Mouse (Mus musculus) ES-Bruce4 (cell line): ENCODE measurements at regions not wholly inside any gene's neighbourhood (a gene's known extent, or its start where the extent isn't known, plus 50 kb on each side); places are given as distances from the start of the nearest gene placed in this dataset.
A peak's percentile ranks its signal among the peaks of the same experiment; 100 is the strongest.

Source experiments
- H3K27ac ChIP-seq: 2 replicates; pipeline ENCODE4 v1.5.1; 2012; ENCODE audit warnings: low read length, inconsistent platforms; ENCODE audit not compliant: insufficient read depth
- H3K27me3 ChIP-seq: 2 replicates; pipeline ENCODE4 v1.6.1; 2012; ENCODE audit warnings: mild to moderate bottlenecking, low read length, inconsistent platforms; ENCODE audit not compliant: control insufficient read depth, poor library complexity, insufficient read depth, severe bottlenecking
- H3K36me3 ChIP-seq: 2 replicates; pipeline ENCODE4 v1.6.1; 2012; ENCODE audit warnings: inconsistent platforms, mild to moderate bottlenecking, low read length, moderate library complexity; ENCODE audit not compliant: control insufficient read depth, poor library complexity, insufficient read depth, severe bottlenecking
- H3K4me1 ChIP-seq: one replicate; pipeline ENCODE4 v1.8.1; 2011; ENCODE audit warnings: low read length; ENCODE audit not compliant: control insufficient read depth, insufficient read depth
- H3K4me3 ChIP-seq: 2 replicates; pipeline ENCODE4 v1.5.1; 2011; ENCODE audit warnings: low read depth, mild to moderate bottlenecking, low read length
- H3K9ac ChIP-seq: 2 replicates; pipeline ENCODE4 v1.6.1; 2012; ENCODE audit warnings: low read depth, mild to moderate bottlenecking, inconsistent platforms; ENCODE audit not compliant: poor library complexity, severe bottlenecking
- H3K9me3 ChIP-seq: replicated peaks from 2 replicates; pipeline ENCODE4 v1.6.1; 2012; ENCODE audit warnings: mild to moderate bottlenecking, low read length, inconsistent platforms; ENCODE audit not compliant: control insufficient read depth, poor library complexity, insufficient read depth, severe bottlenecking
- CTCF ChIP-seq: IDR thresholded peaks from one replicate; pipeline ENCODE4 v1.8.1; 2011; ENCODE audit warnings: low read depth, low read length
- EP300 ChIP-seq: IDR thresholded peaks from 2 replicates; pipeline ENCODE4 v1.6.1; 2011; ENCODE audit warnings: low read depth, low read length; ENCODE audit not compliant: insufficient read depth
- POLR2A ChIP-seq: IDR thresholded peaks from one replicate; pipeline ENCODE4 v1.8.1; 2011; ENCODE audit warnings: low read length; ENCODE audit not compliant: insufficient read depth

GRCm38 (mm10) chr16:21274012-21274528 lies 69.5 kb downstream of the Ephb3 start:
- H3K27ac ChIP-seq, result 0 out of 2 replicates have a peak overlapping the region, but pooled peaks have one; percentile 12
- no peaks in the 10 kb centered on the region for H3K36me3 ChIP-seq
- TF ChIP-seq EP300 (peak; percentile 90), POLR2A (no peak)
- no peaks in the 10 kb centered on the region for H3K27me3 ChIP-seq
- no peaks in the 10 kb centered on the region for H3K9me3 ChIP-seq
- peaks cover 3% of the 10 kb centered on the region for H3K4me1 ChIP-seq
- no peak overlapping the region for H3K4me3 ChIP-seq
- H3K9ac ChIP-seq, result no peak overlapping the region

- Histone ChIP-seq H3K36me3 (no peaks in the 10 kb centered on the region), H3K9ac (no peak overlapping the region), H3K27ac (no peak overlapping the region), H3K9me3 (no peaks in the 10 kb centered on the region), H3K4me3 (no peak overlapping the region), H3K27me3 (no peaks in the 10 kb centered on the region), H3K4me1 (peaks cover 3% of the 10 kb centered on the region)
- no peak for TF ChIP-seq CTCF
Observed at GRCm38 (mm10) chr16:21277789-21278342, 73.3 kb downstream of the Ephb3 start.

DNA sequence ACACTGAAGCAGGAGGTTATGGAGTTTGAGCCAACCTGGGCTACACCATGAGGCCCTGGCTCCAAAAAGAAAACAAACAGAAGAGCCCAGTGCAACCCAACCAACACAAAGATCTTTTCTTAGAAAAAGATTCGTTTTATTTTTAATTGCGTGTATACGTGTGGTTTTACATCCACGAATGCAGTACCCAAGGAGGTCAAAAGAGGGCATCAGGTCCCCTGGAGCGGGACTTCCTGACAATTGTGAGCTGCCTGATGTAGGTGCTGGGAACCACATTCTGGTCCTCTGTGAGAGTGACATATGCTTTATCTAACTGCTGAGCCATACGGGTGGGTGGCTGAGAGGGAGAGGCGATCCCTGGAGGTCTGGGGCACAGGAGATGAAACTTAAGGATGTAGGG lies 73.8 kb downstream of the Ephb3 start:
- no peak for TF ChIP-seq POLR2A
- no peak for TF ChIP-seq EP300
- no peak for TF ChIP-seq CTCF
- no peaks in the 10 kb centered on the region for H3K27me3 ChIP-seq
- H3K9me3 ChIP-seq, result no peaks in the 10 kb centered on the region
- H3K27ac ChIP-seq, result no peak overlapping the region
- H3K9ac ChIP-seq, result no peak overlapping the region
- H3K36me3 ChIP-seq, result no peaks in the 10 kb centered on the region
- H3K4me3 ChIP-seq, result no peak overlapping the region
- peaks cover 3% of the 10 kb centered on the region for H3K4me1 ChIP-seq

GRCm38 (mm10) chr16:21280200-21280627 lies 75.7 kb downstream of the Ephb3 start:
- H3K27ac ChIP-seq, result no peak overlapping the region
- no peaks in the 10 kb centered on the region for H3K9me3 ChIP-seq
- no peaks in the 10 kb centered on the region for H3K36me3 ChIP-seq
- H3K4me3 ChIP-seq, result no peak overlapping the region
- no peaks in the 10 kb centered on the region for H3K27me3 ChIP-seq
- H3K9ac ChIP-seq, result no peak overlapping the region
- TF ChIP-seq EP300 (no peak), POLR2A (no peak), CTCF (no peak)
- H3K4me1 ChIP-seq, result no peaks in the 10 kb centered on the region

GRCm38 (mm10) chr16:21281958-21282730 lies 77.6 kb downstream of the Ephb3 start:
- no peaks in the 10 kb centered on the region for H3K36me3 ChIP-seq
- H3K27me3 ChIP-seq, result no peaks in the 10 kb centered on the region
- H3K9ac ChIP-seq, result no peak overlapping the region
- TF ChIP-seq EP300, result no peak
- no peak for TF ChIP-seq POLR2A
- TF ChIP-seq CTCF, result no peak
- H3K4me1 ChIP-seq, result no peaks in the 10 kb centered on the region
- no peaks in the 10 kb centered on the region for H3K9me3 ChIP-seq
- H3K4me3 ChIP-seq, result no peak overlapping the region
- no peak overlapping the region for H3K27ac ChIP-seq

DNA sequence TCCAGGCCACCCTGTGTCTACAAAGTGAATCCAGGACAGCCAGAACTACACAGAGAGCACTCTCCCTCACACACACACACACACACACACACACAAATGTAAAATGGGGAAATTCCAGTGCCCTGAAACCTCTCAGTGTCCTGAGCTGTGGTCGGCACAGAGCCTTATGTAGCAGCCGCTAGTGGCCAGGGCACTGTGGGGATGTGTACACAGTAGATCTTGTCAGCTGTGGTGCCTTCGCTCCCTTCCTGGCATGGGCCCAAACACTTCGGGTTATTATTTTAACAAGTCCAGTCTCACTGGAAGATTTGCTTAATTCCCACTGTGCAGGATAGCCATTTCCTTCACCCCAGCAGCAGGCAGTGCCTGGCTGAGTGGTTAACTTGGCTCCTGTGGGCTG lies 81.5 kb downstream of the Ephb3 start:
- Histone ChIP-seq H3K36me3 (no peaks in the 10 kb centered on the region), H3K9ac (no peak overlapping the region), H3K27me3 (no peaks in the 10 kb centered on the region), H3K27ac (no peak overlapping the region), H3K4me1 (no peaks in the 10 kb centered on the region), H3K9me3 (no peaks in the 10 kb centered on the region), H3K4me3 (no peak overlapping the region)
- TF ChIP-seq POLR2A, result no peak
- no peak for TF ChIP-seq EP300
- no peak for TF ChIP-seq CTCF
